Mouse (Mus musculus): ENCODE measurements around the gene Nsun5. TPM values are rescaled to one million over a fixed set of nuclear protein-coding genes. Genes with fewer than 3 reads are reported as not detected.

Nsun5 gene
- 21.2 and 23.3 TPM in 2 replicates for polyA plus RNA-seq (2015; fragmentation: Nextera tagmentation; extraction: Ambion mirVana)

GRCm38 (mm10) chr5:135369787-135370654, at the start of gene Nsun5:
Gene Nsun5 (plus strand): TSS chr5:135369953.
- peaks cover 5% of the 10 kb centered on the region; the same call in 1 of the 2 replicates for H3K4me1 ChIP-seq (ENCODE audit: control insufficient read depth, insufficient read depth, low read length)
- peak within 1 kb of the TSS; percentile 83 for H3K27ac ChIP-seq (ENCODE audit: low read length)
- H3K27me3 ChIP-seq (ENCODE audit: control insufficient read depth, insufficient read depth, low read length): peaks cover 2% of the 10 kb centered on the region; the same call in 1 of the 2 replicates
- H3K9me3 ChIP-seq (replicated peaks; ENCODE audit: control insufficient read depth, low read length): no peaks in the 10 kb centered on the region
- H3K4me3 ChIP-seq (ENCODE audit: low read length): peak within 1 kb of the TSS; percentile 83
- under 1% methylated on average over 64 of the region's 64 CpGs for WGBS
- peak within 1 kb of the TSS; percentile 86 for H3K9ac ChIP-seq (ENCODE audit: low read length)
- H3K36me3 ChIP-seq (ENCODE audit: control insufficient read depth, insufficient read depth): peaks cover 23% of the 10 kb centered on the region
- H3K4me2 ChIP-seq (ENCODE audit: low read depth, low read length): peak within 1 kb of the TSS; percentile 75
- peak; percentile 65 for ATAC-seq (replicated peaks; ENCODE audit: extremely low read depth, insufficient read depth, low FRiP score)

- Histone ChIP-seq H3K9ac (ENCODE audit: low read length) (no peak overlapping the region), H3K4me2 (ENCODE audit: low read depth, low read length) (no peak overlapping the region), H3K36me3 (ENCODE audit: control insufficient read depth, insufficient read depth) (no peaks in the 10 kb centered on the region), H3K4me3 (ENCODE audit: low read length) (no peak overlapping the region), H3K27me3 (ENCODE audit: control insufficient read depth, insufficient read depth, low read length) (no peaks in the 10 kb centered on the region), H3K9me3 (replicated peaks; ENCODE audit: control insufficient read depth, low read length) (no peaks in the 10 kb centered on the region), H3K4me1 (ENCODE audit: control insufficient read depth, insufficient read depth, low read length) (peaks cover 3% of the 10 kb centered on the region; the same call in 1 of the 2 replicates), H3K27ac (ENCODE audit: low read length) (no peak overlapping the region)
- WGBS: 73% methylated on average over 1 of the region's 1 CpGs
- ATAC-seq (replicated peaks; ENCODE audit: extremely low read depth, insufficient read depth, low FRiP score): no peak
Observed at GRCm38 (mm10) chr5:135322197-135322596, 47.6 kb upstream of the Nsun5 start.

GRCm38 (mm10) chr5:135326121-135326659, 43.6 kb upstream of the Nsun5 start:
- ATAC-seq (replicated peaks; ENCODE audit: extremely low read depth, insufficient read depth, low FRiP score): no peak
- H3K9me3 ChIP-seq (replicated peaks; ENCODE audit: control insufficient read depth, low read length): no peaks in the 10 kb centered on the region
- H3K4me2 ChIP-seq (ENCODE audit: low read depth, low read length): no peak overlapping the region
- H3K4me3 ChIP-seq (ENCODE audit: low read length): no peak overlapping the region
- H3K4me1 ChIP-seq (ENCODE audit: control insufficient read depth, insufficient read depth, low read length): peaks cover 3% of the 10 kb centered on the region; the same call in 1 of the 2 replicates
- no peaks in the 10 kb centered on the region for H3K36me3 ChIP-seq (ENCODE audit: control insufficient read depth, insufficient read depth)
- H3K27ac ChIP-seq (ENCODE audit: low read length): no peak overlapping the region
- H3K9ac ChIP-seq (ENCODE audit: low read length): no peak overlapping the region
- H3K27me3 ChIP-seq (ENCODE audit: control insufficient read depth, insufficient read depth, low read length): no peaks in the 10 kb centered on the region
- WGBS: 18% methylated on average over 3 of the region's 3 CpGs

GRCm38 (mm10) chr5:135329471-135329870, 40.3 kb upstream of the Nsun5 start:
- Histone ChIP-seq H3K4me1 (ENCODE audit: control insufficient read depth, insufficient read depth, low read length) (peaks cover 3% of the 10 kb centered on the region; the same call in 1 of the 2 replicates), H3K4me3 (ENCODE audit: low read length) (no peak overlapping the region), H3K4me2 (ENCODE audit: low read depth, low read length) (no peak overlapping the region), H3K27me3 (ENCODE audit: control insufficient read depth, insufficient read depth, low read length) (no peaks in the 10 kb centered on the region), H3K9me3 (replicated peaks; ENCODE audit: control insufficient read depth, low read length) (no peaks in the 10 kb centered on the region), H3K27ac (ENCODE audit: low read length) (no peak overlapping the region), H3K9ac (ENCODE audit: low read length) (no peak overlapping the region), H3K36me3 (ENCODE audit: control insufficient read depth, insufficient read depth) (no peaks in the 10 kb centered on the region)
- 68% methylated on average over 4 of the region's 4 CpGs for WGBS
- ATAC-seq (replicated peaks; ENCODE audit: extremely low read depth, insufficient read depth, low FRiP score): no peak

GRCm38 (mm10) chr5:135330201-135330600, 39.6 kb upstream of the Nsun5 start:
- WGBS: 82% methylated on average over 5 of the region's 5 CpGs
- Histone ChIP-seq H3K27ac (ENCODE audit: low read length) (no peak overlapping the region), H3K36me3 (ENCODE audit: control insufficient read depth, insufficient read depth) (no peaks in the 10 kb centered on the region), H3K27me3 (ENCODE audit: control insufficient read depth, insufficient read depth, low read length) (no peaks in the 10 kb centered on the region), H3K9ac (ENCODE audit: low read length) (no peak overlapping the region), H3K4me1 (ENCODE audit: control insufficient read depth, insufficient read depth, low read length) (peaks cover 3% of the 10 kb centered on the region; the same call in 1 of the 2 replicates), H3K4me2 (ENCODE audit: low read depth, low read length) (no peak overlapping the region), H3K9me3 (replicated peaks; ENCODE audit: control insufficient read depth, low read length) (no peaks in the 10 kb centered on the region), H3K4me3 (ENCODE audit: low read length) (no peak overlapping the region)
- no peak for ATAC-seq (replicated peaks; ENCODE audit: extremely low read depth, insufficient read depth, low FRiP score)

GRCm38 (mm10) chr5:135331161-135331560, 38.6 kb upstream of the Nsun5 start:
- Histone ChIP-seq H3K27ac (ENCODE audit: low read length) (no peak overlapping the region), H3K36me3 (ENCODE audit: control insufficient read depth, insufficient read depth) (no peaks in the 10 kb centered on the region), H3K4me3 (ENCODE audit: low read length) (no peak overlapping the region), H3K4me2 (ENCODE audit: low read depth, low read length) (no peak overlapping the region), H3K4me1 (ENCODE audit: control insufficient read depth, insufficient read depth, low read length) (peaks cover 1% of the 10 kb centered on the region; the same call in 1 of the 2 replicates), H3K27me3 (ENCODE audit: control insufficient read depth, insufficient read depth, low read length) (no peaks in the 10 kb centered on the region), H3K9ac (ENCODE audit: low read length) (no peak overlapping the region), H3K9me3 (replicated peaks; ENCODE audit: control insufficient read depth, low read length) (no peaks in the 10 kb centered on the region)
- no peak for ATAC-seq (replicated peaks; ENCODE audit: extremely low read depth, insufficient read depth, low FRiP score)
- 74% methylated on average over 6 of the region's 6 CpGs for WGBS

GRCm38 (mm10) chr5:135337575-135337974, 32.2 kb upstream of the Nsun5 start:
- Histone ChIP-seq H3K4me2 (ENCODE audit: low read depth, low read length) (no peak overlapping the region), H3K36me3 (ENCODE audit: control insufficient read depth, insufficient read depth) (no peaks in the 10 kb centered on the region), H3K4me1 (ENCODE audit: control insufficient read depth, insufficient read depth, low read length) (no peaks in the 10 kb centered on the region), H3K9me3 (replicated peaks; ENCODE audit: control insufficient read depth, low read length) (no peaks in the 10 kb centered on the region), H3K4me3 (ENCODE audit: low read length) (no peak overlapping the region), H3K9ac (ENCODE audit: low read length) (no peak overlapping the region), H3K27me3 (ENCODE audit: control insufficient read depth, insufficient read depth, low read length) (no peaks in the 10 kb centered on the region; the same call in 1 of the 2 replicates), H3K27ac (ENCODE audit: low read length) (no peak overlapping the region)
- 23% methylated on average over 3 of the region's 3 CpGs for WGBS
- ATAC-seq (replicated peaks; ENCODE audit: extremely low read depth, insufficient read depth, low FRiP score): no peak

- WGBS: 63% methylated on average over 7 of the region's 7 CpGs
Observed at GRCm38 (mm10) chr5:135345989-135346388, 23.8 kb upstream of the Nsun5 start.

GRCm38 (mm10) chr5:135346430-135346829, 23.3 kb upstream of the Nsun5 start:
- no peak overlapping the region for H3K4me2 ChIP-seq (ENCODE audit: low read depth, low read length)
- no peaks in the 10 kb centered on the region for H3K27me3 ChIP-seq (ENCODE audit: control insufficient read depth, insufficient read depth, low read length)
- no peaks in the 10 kb centered on the region for H3K9me3 ChIP-seq (replicated peaks; ENCODE audit: control insufficient read depth, low read length)
- H3K4me1 ChIP-seq (ENCODE audit: control insufficient read depth, insufficient read depth, low read length): no peaks in the 10 kb centered on the region
- 23% methylated on average over 1 of the region's 1 CpGs for WGBS
- H3K36me3 ChIP-seq (ENCODE audit: control insufficient read depth, insufficient read depth): no peaks in the 10 kb centered on the region
- no peak for ATAC-seq (replicated peaks; ENCODE audit: extremely low read depth, insufficient read depth, low FRiP score)
- H3K27ac ChIP-seq (ENCODE audit: low read length): no peak overlapping the region
- H3K9ac ChIP-seq (ENCODE audit: low read length): no peak overlapping the region
- H3K4me3 ChIP-seq (ENCODE audit: low read length): no peak overlapping the region

More at GRCm38 (mm10) chr5:135345989-135346388, 23.8 kb upstream of the Nsun5 start:
- Histone ChIP-seq H3K4me2 (ENCODE audit: low read depth, low read length) (no peak overlapping the region), H3K36me3 (ENCODE audit: control insufficient read depth, insufficient read depth) (no peaks in the 10 kb centered on the region), H3K9ac (ENCODE audit: low read length) (no peak overlapping the region), H3K4me3 (ENCODE audit: low read length) (no peak overlapping the region), H3K4me1 (ENCODE audit: control insufficient read depth, insufficient read depth, low read length) (no peaks in the 10 kb centered on the region), H3K27ac (ENCODE audit: low read length) (no peak overlapping the region), H3K9me3 (replicated peaks; ENCODE audit: control insufficient read depth, low read length) (no peaks in the 10 kb centered on the region), H3K27me3 (ENCODE audit: control insufficient read depth, insufficient read depth, low read length) (no peaks in the 10 kb centered on the region)
- no peak for ATAC-seq (replicated peaks; ENCODE audit: extremely low read depth, insufficient read depth, low FRiP score)

Data from heart, embryonic 16.5 days (tissue).